Mouse (Mus musculus) lung, embryonic 15.5 days (tissue): ENCODE measurements around the gene Mgat4b. TPM values are rescaled to one million over a fixed set of nuclear protein-coding genes. Genes with fewer than 3 reads are reported as not detected.
A peak's percentile ranks its signal among the peaks of the same experiment; 100 is the strongest.

Source experiments
- ATAC-seq: fragments of 200-750 bp; cut with Nextera tagmentation; 2 replicates; pipeline ENCODE4 v1.8.0; 2017; ENCODE audit warnings: moderate number of reproducible peaks, borderline replicate concordance; ENCODE audit not compliant: low FRiP score, low TSS enrichment; ENCODE audit errors: extremely low read depth
- H3K27ac ChIP-seq: fragments of 300-500 bp; sonication (generic); 2 replicates; pipeline ENCODE4 v1.5.1; 2015; ENCODE audit warnings: moderate library complexity, mild to moderate bottlenecking, inconsistent platforms
- H3K27me3 ChIP-seq: fragments of 300-500 bp; sonication (generic); 2 replicates; pipeline ENCODE4 v1.6.1; 2015; ENCODE audit warnings: inconsistent platforms
- H3K36me3 ChIP-seq: fragments of 300-500 bp; sonication (generic); 2 replicates; pipeline ENCODE4 v1.6.1; 2015; ENCODE audit warnings: inconsistent platforms
- H3K4me1 ChIP-seq: fragments of 300-500 bp; sonication (generic); 2 replicates; pipeline ENCODE4 v1.6.1; 2015; ENCODE audit warnings: inconsistent platforms
- H3K4me2 ChIP-seq: fragments of 300-500 bp; sonication (generic); 2 replicates; pipeline ENCODE4 v1.6.1; 2015; ENCODE audit warnings: inconsistent platforms, mild to moderate bottlenecking, moderate library complexity
- H3K4me3 ChIP-seq: fragments of 300-500 bp; sonication (generic); 2 replicates; pipeline ENCODE4 v1.5.1; 2015; ENCODE audit warnings: mild to moderate bottlenecking, inconsistent platforms
- H3K9ac ChIP-seq: fragments of 300-500 bp; sonication (generic); 2 replicates; pipeline ENCODE4 v1.6.1; 2015; ENCODE audit warnings: inconsistent platforms
- H3K9me3 ChIP-seq: fragments of 300-500 bp; sonication (generic); 2 replicates; pipeline ENCODE4 v1.6.1; 2016; ENCODE audit warnings: inconsistent platforms
- WGBS: fragments of 180-500 bp; shearing (Covaris S2); methylation state at CpG from one replicate; pipeline ENCODE4 v1.1.7; 2015; 5-methylcytosine and 5-hydroxymethylcytosine counted together
- polyA plus RNA-seq: library from polyadenylated mRNA; unstranded; fragments of >200 nt; fragmentation: Nextera tagmentation; extraction: Ambion mirVana; gene quantifications from 2 replicates; pipeline ENCODE4 v1.2.1, GENCODE M21; 2015

Mgat4b gene
- polyA plus RNA-seq, 1 experiment from 2014 or later: 41.0 TPM

GRCm38 (mm10) chr11:50262020-50262419, 51.3 kb downstream of the Mgat4b start:
- Histone ChIP-seq H3K27me3 (no peaks in the 10 kb centered on the region), H3K4me3 (no peak overlapping the region), H3K36me3 (peaks cover 87% of the 10 kb centered on the region), H3K4me2 (no peak overlapping the region), H3K27ac (no peak overlapping the region), H3K9me3 (no peaks in the 10 kb centered on the region), H3K4me1 (no peaks in the 10 kb centered on the region), H3K9ac (no peak overlapping the region)
- ATAC-seq: no peak
- 77% methylated on average over 4 of the region's 4 CpGs for whole genome bisulfite sequencing

GRCm38 (mm10) chr11:50263198-50263597, 52.5 kb downstream of the Mgat4b start:
- no peak overlapping the region for H3K27ac ChIP-seq
- WGBS: 80% methylated on average over 3 of the region's 3 CpGs
- peak; percentile 66; the same call in 1 of the 2 replicates for ATAC-seq
- H3K36me3 ChIP-seq: peaks cover 80% of the 10 kb centered on the region
- no peak overlapping the region for H3K4me3 ChIP-seq
- no peak overlapping the region for H3K9ac ChIP-seq
- no peaks in the 10 kb centered on the region for H3K27me3 ChIP-seq
- H3K9me3 ChIP-seq: no peaks in the 10 kb centered on the region
- no peaks in the 10 kb centered on the region for H3K4me1 ChIP-seq
- H3K4me2 ChIP-seq: no peak overlapping the region

GRCm38 (mm10) chr11:50265931-50266330, 55.2 kb downstream of the Mgat4b start:
- no peak for ATAC-seq
- no peaks in the 10 kb centered on the region for H3K4me1 ChIP-seq
- H3K4me3 ChIP-seq: no peak overlapping the region
- no peaks in the 10 kb centered on the region for H3K27me3 ChIP-seq
- H3K9ac ChIP-seq: no peak overlapping the region
- H3K4me2 ChIP-seq: no peak overlapping the region
- no peak overlapping the region for H3K27ac ChIP-seq
- H3K9me3 ChIP-seq: no peaks in the 10 kb centered on the region
- H3K36me3 ChIP-seq: peaks cover 53% of the 10 kb centered on the region
- 71% methylated on average over 8 of the region's 8 CpGs for WGBS

- WGBS: 82% methylated on average over 3 of the region's 3 CpGs
Observed at GRCm38 (mm10) chr11:50266997-50267396, 56.3 kb downstream of the Mgat4b start.

GRCm38 (mm10) chr11:50269163-50269562, 58.5 kb downstream of the Mgat4b start:
- Histone ChIP-seq H3K9me3 (no peaks in the 10 kb centered on the region), H3K27ac (no peak overlapping the region), H3K27me3 (no peaks in the 10 kb centered on the region), H3K4me2 (no peak overlapping the region), H3K36me3 (peaks cover 26% of the 10 kb centered on the region), H3K9ac (no peak overlapping the region), H3K4me3 (no peak overlapping the region), H3K4me1 (no peaks in the 10 kb centered on the region)
- no peak for ATAC-seq
- WGBS: 72% methylated on average over 2 of the region's 2 CpGs

More at GRCm38 (mm10) chr11:50266997-50267396, 56.3 kb downstream of the Mgat4b start:
- no peak overlapping the region for H3K4me3 ChIP-seq
- H3K9ac ChIP-seq: no peak overlapping the region
- no peak overlapping the region for H3K27ac ChIP-seq
- peaks cover 42% of the 10 kb centered on the region for H3K36me3 ChIP-seq
- no peak for ATAC-seq
- H3K27me3 ChIP-seq: no peaks in the 10 kb centered on the region
- H3K4me2 ChIP-seq: no peak overlapping the region
- no peaks in the 10 kb centered on the region for H3K4me1 ChIP-seq
- H3K9me3 ChIP-seq: no peaks in the 10 kb centered on the region

GRCm38 (mm10) chr11:50269885-50270284, 59.2 kb downstream of the Mgat4b start:
- Histone ChIP-seq H3K4me3 (no peak overlapping the region), H3K36me3 (peaks cover 20% of the 10 kb centered on the region), H3K9me3 (no peaks in the 10 kb centered on the region), H3K4me1 (0 out of 2 replicates have a peak, but pooled peaks cover 4% of the 10 kb centered on the region), H3K4me2 (no peak overlapping the region), H3K27me3 (no peaks in the 10 kb centered on the region), H3K27ac (no peak overlapping the region), H3K9ac (no peak overlapping the region)
- no peak for ATAC-seq
- WGBS: 100% methylated on average over 1 of the region's 1 CpGs

- Histone ChIP-seq H3K9ac (no peak overlapping the region), H3K4me3 (no peak overlapping the region), H3K9me3 (no peaks in the 10 kb centered on the region), H3K27me3 (no peaks in the 10 kb centered on the region), H3K4me1 (peaks cover 14% of the 10 kb centered on the region; the same call in 1 of the 2 replicates), H3K36me3 (no peaks in the 10 kb centered on the region), H3K27ac (no peak overlapping the region), H3K4me2 (no peak overlapping the region)
- no peak for ATAC-seq
- WGBS: 78% methylated on average over 2 of the region's 2 CpGs
Observed at GRCm38 (mm10) chr11:50272819-50273218, 62.1 kb downstream of the Mgat4b start.

GRCm38 (mm10) chr11:50275077-50275476, 64.4 kb downstream of the Mgat4b start:
- no peaks in the 10 kb centered on the region for H3K27me3 ChIP-seq
- H3K9ac ChIP-seq: no peak overlapping the region
- H3K27ac ChIP-seq: no peak overlapping the region
- no peaks in the 10 kb centered on the region for H3K9me3 ChIP-seq
- no peak overlapping the region for H3K4me2 ChIP-seq
- no peaks in the 10 kb centered on the region for H3K36me3 ChIP-seq
- WGBS: 75% methylated on average over 2 of the region's 2 CpGs
- no peak overlapping the region for H3K4me3 ChIP-seq
- no peak for ATAC-seq
- peaks cover 18% of the 10 kb centered on the region; the same call in 1 of the 2 replicates for H3K4me1 ChIP-seq

GRCm38 (mm10) chr11:50275568-50276151, 65.0 kb downstream of the Mgat4b start:
- H3K27ac ChIP-seq: no peak overlapping the region
- H3K4me1 ChIP-seq: peaks cover 18% of the 10 kb centered on the region; the same call in 1 of the 2 replicates
- no peak overlapping the region for H3K4me2 ChIP-seq
- 75% methylated on average over 5 of the region's 5 CpGs for WGBS
- no peak for ATAC-seq
- H3K4me3 ChIP-seq: no peak overlapping the region
- no peaks in the 10 kb centered on the region for H3K9me3 ChIP-seq
- H3K27me3 ChIP-seq: no peaks in the 10 kb centered on the region
- no peak overlapping the region for H3K9ac ChIP-seq
- H3K36me3 ChIP-seq: no peaks in the 10 kb centered on the region

- H3K27ac ChIP-seq: no peak overlapping the region
- H3K4me2 ChIP-seq: no peak overlapping the region
- H3K27me3 ChIP-seq: no peaks in the 10 kb centered on the region
- H3K9ac ChIP-seq: no peak overlapping the region
- no peaks in the 10 kb centered on the region for H3K9me3 ChIP-seq
- no peak overlapping the region for H3K4me3 ChIP-seq
- no peak; the same call in 1 of the 2 replicates for ATAC-seq
- no peaks in the 10 kb centered on the region for H3K36me3 ChIP-seq
- H3K4me1 ChIP-seq: peaks cover 18% of the 10 kb centered on the region; the same call in 1 of the 2 replicates
Observed at GRCm38 (mm10) chr11:50277025-50277424, 66.3 kb downstream of the Mgat4b start.

- no peak for ATAC-seq
- no peaks in the 10 kb centered on the region for H3K36me3 ChIP-seq
- H3K9ac ChIP-seq: no peak overlapping the region
- no peaks in the 10 kb centered on the region for H3K9me3 ChIP-seq
- no peaks in the 10 kb centered on the region for H3K27me3 ChIP-seq
- WGBS: 92% methylated on average over 6 of the region's 6 CpGs
- peaks cover 18% of the 10 kb centered on the region; the same call in 1 of the 2 replicates for H3K4me1 ChIP-seq
- H3K27ac ChIP-seq: peak overlapping the region; percentile 64; the same call in 1 of the 2 replicates
- no peak overlapping the region for H3K4me3 ChIP-seq
- no peak overlapping the region for H3K4me2 ChIP-seq
Observed at GRCm38 (mm10) chr11:50277706-50278105, 67.0 kb downstream of the Mgat4b start.

GRCm38 (mm10) chr11:50279005-50279404, 68.3 kb downstream of the Mgat4b start:
- WGBS: 52% methylated on average over 4 of the region's 4 CpGs
- H3K4me3 ChIP-seq: no peak overlapping the region
- no peaks in the 10 kb centered on the region for H3K36me3 ChIP-seq
- peak overlapping the region; percentile 8; the same call in 1 of the 2 replicates for H3K4me2 ChIP-seq
- H3K27me3 ChIP-seq: no peaks in the 10 kb centered on the region
- no peak overlapping the region for H3K9ac ChIP-seq
- no peaks in the 10 kb centered on the region for H3K9me3 ChIP-seq
- no peak for ATAC-seq
- H3K27ac ChIP-seq: peak overlapping the region; percentile 64
- H3K4me1 ChIP-seq: peaks cover 18% of the 10 kb centered on the region; the same call in 1 of the 2 replicates
